Mouse (Mus musculus) cerebellum, adult 2 months (tissue): ENCODE data around the gene Ins2.
A peak's percentile ranks its signal among the peaks of the same experiment; 100 is the strongest.

Source experiments
- CTCF ChIP-seq: fragments of 200-500 bp; IDR thresholded peaks from 2 replicates; pipeline ENCODE4 v1.5.1; 2011; ENCODE audit warnings: low read depth, mild to moderate bottlenecking, control low read depth, low read length, moderate library complexity, borderline replicate concordance; ENCODE audit not compliant: insufficient read depth
- POLR2A ChIP-seq: fragments of 200-500 bp; IDR thresholded peaks from 2 replicates; pipeline ENCODE4 v1.6.1; 2011; ENCODE audit warnings: low read length, control low read depth, borderline replicate concordance; ENCODE audit not compliant: insufficient read depth

DNA sequence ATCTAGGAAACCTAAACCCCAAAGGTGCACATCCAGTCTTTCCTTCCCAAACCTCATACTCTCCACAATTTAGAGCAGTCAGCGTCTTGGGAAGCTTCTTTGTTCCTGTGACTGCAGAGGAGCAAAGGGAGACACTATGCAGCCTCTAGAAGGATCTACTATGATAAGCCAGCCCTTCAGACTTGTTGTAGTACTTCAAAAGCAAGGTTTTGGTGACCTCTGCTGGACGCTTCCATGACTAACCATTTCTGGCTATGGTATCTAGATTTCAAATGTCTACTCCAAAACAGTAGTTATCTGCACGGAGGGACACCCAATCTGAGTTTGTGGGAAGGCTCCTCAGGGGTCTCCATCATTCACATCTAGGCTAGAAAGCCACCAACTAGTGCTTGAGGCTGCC, 67.5 kb downstream of the Ins2 start:
- TF ChIP-seq CTCF (peak; percentile 56; the same call in 1 of the 2 replicates), POLR2A (no peak)
